Mouse (Mus musculus): ENCODE results near the gene Tenm2. TPM values are rescaled to one million over a fixed set of nuclear protein-coding genes. Genes with fewer than 3 reads are reported as not detected.

Tenm2 gene
- total RNA-seq, 2 experiments from 2014 or later, result 124 to 163 TPM

- DNase-seq (ENCODE audit: extremely low spot score in 1 of 2, low spot score in 1 of 2), result no peak
Observed at GRCm38 (mm10) chr11:36309317-36309716, 926.4 kb downstream of the Tenm2 start.

- no peak for DNase-seq (ENCODE audit: extremely low spot score in 1 of 2, low spot score in 1 of 2)
Observed at GRCm38 (mm10) chr11:36307276-36307675, 928.5 kb downstream of the Tenm2 start.

GRCm38 (mm10) chr11:36305348-36305950, 930.3 kb downstream of the Tenm2 start:
- no peak for DNase-seq (ENCODE audit: extremely low spot score in 1 of 2, low spot score in 1 of 2)

GRCm38 (mm10) chr11:36302913-36303371, 932.8 kb downstream of the Tenm2 start:
- DNase-seq (ENCODE audit: extremely low spot score in 1 of 2, low spot score in 1 of 2), result no peak

DNA sequence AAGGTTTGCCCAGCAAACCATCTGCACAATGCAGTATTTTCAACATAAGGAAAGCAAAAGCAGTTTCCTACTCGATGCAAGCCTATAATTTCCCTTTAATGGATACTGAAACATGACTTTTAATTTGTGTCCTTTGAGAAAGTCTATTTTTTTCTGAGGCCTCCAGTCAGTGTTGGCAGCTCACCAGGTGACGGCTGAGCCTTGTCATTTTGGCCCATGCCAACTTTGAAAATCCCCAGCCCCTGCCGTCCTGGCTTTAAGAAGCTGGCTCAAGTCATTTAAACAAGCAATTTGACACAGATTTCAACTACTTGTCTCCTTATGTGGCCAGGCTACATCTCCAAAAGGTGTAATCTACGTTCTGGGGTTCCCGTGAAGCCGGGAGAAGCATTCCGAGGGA, 933.7 kb downstream of the Tenm2 start:
- no peak for DNase-seq (ENCODE audit: extremely low spot score in 1 of 2, low spot score in 1 of 2)

GRCm38 (mm10) chr11:36296568-36296967, 939.2 kb downstream of the Tenm2 start:
- DNase-seq (ENCODE audit: extremely low spot score in 1 of 2, low spot score in 1 of 2), result no peak

DNA sequence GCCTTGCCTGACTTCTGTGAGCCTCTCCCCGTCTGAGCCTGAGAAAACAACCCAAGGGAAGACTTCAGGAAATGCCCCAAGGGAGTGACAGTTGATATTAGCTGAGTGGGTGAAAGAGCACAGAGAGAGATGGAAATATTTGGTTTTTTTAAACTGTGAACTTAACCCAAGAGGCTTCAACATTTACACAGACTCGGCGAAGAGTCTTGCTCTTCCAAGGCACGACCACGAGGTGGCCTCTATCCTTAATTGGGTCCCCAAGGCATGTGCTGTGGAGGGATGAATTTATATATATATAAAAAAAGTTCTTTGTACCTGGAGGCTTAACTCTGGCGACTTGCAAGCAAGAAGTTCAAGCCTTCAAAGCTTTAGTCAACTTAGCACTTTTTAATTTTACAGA, 943.6 kb downstream of the Tenm2 start:
- no peak for DNase-seq (ENCODE audit: extremely low spot score in 1 of 2, low spot score in 1 of 2)

DNA sequence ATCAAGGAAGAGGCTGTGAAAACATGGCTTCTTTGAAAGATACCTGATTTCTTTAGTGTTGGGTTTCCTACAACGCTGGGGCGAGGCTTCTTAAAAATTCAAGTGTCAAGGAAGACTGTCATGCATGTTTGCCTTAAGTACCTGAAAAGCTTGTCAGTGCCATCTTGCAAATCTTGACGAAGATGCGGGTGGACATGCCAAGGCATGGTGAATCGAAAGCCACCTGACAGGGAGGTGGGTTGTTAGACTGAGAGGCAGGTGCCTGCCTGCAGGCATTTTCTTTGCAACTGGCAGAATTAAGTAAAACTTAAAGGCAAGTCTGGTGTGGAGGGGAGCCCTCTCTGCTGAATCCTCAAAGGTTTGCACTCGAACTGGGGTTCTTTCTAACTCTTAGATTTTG, 949.5 kb downstream of the Tenm2 start:
- no peak for DNase-seq (ENCODE audit: extremely low spot score in 1 of 2, low spot score in 1 of 2)

GRCm38 (mm10) chr11:36280533-36280932, 955.2 kb downstream of the Tenm2 start:
- no peak for DNase-seq (ENCODE audit: extremely low spot score in 1 of 2, low spot score in 1 of 2)

DNA sequence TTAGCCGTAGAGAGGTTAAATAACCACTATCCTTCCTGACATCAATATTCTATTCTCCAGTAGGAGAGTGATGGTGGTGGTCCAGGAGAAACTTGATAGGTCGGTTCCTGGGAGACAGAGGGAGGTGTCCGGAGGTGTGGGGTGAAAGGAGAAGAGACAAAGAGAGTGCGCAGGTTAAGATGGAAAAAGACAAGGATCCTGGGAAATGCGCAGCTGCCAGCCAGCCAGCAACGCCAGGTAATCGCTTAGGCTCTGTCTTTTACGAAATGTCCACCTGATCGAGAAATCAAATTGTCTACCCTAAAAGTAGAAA, 957.9 kb downstream of the Tenm2 start:
- no peak for DNase-seq (ENCODE audit: extremely low spot score in 1 of 2, low spot score in 1 of 2)

DNA sequence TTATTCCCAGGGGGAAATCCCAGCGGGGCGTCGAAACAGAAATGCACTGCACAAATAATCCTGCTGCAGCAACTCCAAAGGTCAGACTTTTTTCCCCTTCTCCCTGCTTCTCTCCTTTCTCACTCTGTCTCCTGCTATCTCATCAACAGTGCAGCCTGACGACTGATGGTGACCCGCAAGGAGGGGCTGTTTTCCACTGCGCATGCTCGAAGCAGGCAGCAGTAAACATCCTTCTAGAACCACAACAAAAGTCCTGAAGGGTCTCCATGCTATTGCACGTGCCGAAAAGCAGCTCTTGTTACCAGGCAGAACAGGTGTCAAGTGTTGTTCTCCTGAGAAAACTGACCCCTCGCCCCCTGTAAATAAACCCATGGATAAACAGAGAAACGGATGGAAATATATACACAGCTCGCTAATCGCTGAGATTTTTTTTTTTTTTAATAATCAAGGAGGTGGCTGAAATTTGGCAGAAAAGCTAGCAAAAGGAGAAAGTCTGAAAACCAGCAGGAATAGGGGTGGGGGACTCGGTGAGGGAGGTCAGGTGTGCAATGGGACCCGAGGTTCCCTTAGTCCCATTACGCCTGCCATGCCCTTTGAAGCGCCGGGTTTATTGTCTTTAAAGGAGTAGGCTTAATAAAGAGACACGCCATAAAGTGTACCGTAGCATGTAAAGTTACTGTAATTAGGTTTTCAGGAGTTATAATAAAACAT, 958.4 kb downstream of the Tenm2 start:
- DNase-seq (ENCODE audit: extremely low spot score in 1 of 2, low spot score in 1 of 2), result no peak

GRCm38 (mm10) chr11:36276015-36276414, 959.7 kb downstream of the Tenm2 start:
- no peak for DNase-seq (ENCODE audit: extremely low spot score in 1 of 2, low spot score in 1 of 2)

- DNase-seq (ENCODE audit: extremely low spot score in 1 of 2, low spot score in 1 of 2), result no peak
Observed at GRCm38 (mm10) chr11:36272149-36272548, 963.6 kb downstream of the Tenm2 start.

- no peak for DNase-seq (ENCODE audit: extremely low spot score in 1 of 2, low spot score in 1 of 2)
Observed at GRCm38 (mm10) chr11:36269945-36270344, 965.8 kb downstream of the Tenm2 start.

DNA sequence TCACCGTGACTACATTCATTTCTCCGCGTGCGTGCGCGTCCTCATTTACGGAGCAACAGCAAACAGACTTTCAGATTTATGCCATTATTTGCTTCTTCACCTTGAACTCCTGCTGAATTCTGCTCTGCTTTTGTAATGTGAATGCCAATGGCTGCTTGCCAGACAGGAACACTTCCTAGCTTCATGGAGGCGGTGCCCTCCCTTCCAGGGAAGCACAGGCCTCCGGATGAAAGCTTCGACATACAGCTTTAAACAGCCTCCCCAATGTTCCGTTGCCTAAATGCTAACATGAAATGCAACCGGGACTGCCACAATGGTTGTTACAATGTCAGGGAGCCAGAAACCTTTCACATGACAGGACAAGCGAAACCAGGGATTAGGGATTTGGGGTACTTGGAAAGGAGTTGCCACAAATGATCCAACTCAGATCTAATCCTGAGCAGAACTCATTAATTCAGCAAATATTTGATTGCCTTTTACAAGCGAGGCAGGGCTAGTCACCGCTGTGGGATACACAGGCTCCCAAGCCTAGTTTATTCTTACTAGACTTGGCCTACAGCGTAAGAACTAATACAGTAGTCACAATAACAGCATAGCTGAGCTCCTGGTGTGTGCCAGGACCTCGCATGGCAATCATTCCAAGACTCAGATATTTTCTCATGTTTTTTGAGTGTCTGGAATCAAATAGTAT, 970.8 kb downstream of the Tenm2 start:
- DNase-seq (ENCODE audit: extremely low spot score in 1 of 2, low spot score in 1 of 2), result no peak

- no peak for DNase-seq (ENCODE audit: extremely low spot score in 1 of 2, low spot score in 1 of 2)
Observed at GRCm38 (mm10) chr11:36263840-36264239, 971.9 kb downstream of the Tenm2 start.

DNA sequence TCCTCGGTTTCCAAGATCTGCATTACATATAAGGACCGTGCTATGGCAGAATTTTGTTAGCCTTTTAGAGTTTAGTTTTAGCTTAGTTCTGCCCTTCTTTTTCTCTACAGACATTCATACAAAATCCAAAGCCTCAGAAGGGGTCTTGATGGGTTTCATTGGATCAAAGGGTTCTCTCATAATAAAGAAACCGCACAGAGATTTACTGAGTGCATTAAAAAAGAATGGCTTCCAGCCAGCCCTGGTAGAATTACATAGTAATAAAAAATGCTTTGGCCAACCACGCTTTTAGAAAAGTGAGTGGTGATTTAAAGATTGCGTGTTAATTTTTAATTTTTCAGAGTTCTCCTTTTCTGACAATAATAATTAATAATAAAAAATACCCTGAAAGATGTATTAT, 978.6 kb downstream of the Tenm2 start:
- no peak for DNase-seq (ENCODE audit: extremely low spot score in 1 of 2, low spot score in 1 of 2)

GRCm38 (mm10) chr11:36256747-36257146, 979.0 kb downstream of the Tenm2 start:
- no peak for DNase-seq (ENCODE audit: extremely low spot score in 1 of 2, low spot score in 1 of 2)

GRCm38 (mm10) chr11:36254019-36254418, 981.7 kb downstream of the Tenm2 start:
- no peak for DNase-seq (ENCODE audit: extremely low spot score in 1 of 2, low spot score in 1 of 2)

DNA sequence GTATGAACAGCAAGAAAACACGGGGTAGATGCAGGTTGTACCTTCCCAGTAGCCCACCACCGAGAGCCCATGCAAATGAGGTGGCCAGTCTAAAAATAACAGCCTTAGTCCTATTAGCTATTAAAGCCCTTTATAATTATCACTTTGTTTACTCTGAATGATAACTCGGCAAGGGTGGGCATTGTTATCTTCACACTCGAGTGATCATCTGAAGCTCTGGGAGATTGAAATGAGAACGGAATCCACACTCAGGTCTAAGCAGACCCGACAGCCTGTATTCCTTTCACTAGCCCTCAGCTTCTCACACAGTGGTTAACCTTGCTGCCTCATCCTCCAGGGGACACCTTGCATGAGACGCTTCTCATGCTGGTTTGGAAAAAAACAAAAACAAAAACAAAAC, 985.7 kb downstream of the Tenm2 start:
- DNase-seq (ENCODE audit: extremely low spot score in 1 of 2, low spot score in 1 of 2), result no peak

- no peak for DNase-seq (ENCODE audit: extremely low spot score in 1 of 2, low spot score in 1 of 2)
Observed at GRCm38 (mm10) chr11:36246152-36246551, 989.6 kb downstream of the Tenm2 start.

- DNase-seq (ENCODE audit: extremely low spot score in 1 of 2, low spot score in 1 of 2), result no peak
Observed at GRCm38 (mm10) chr11:36244491-36244882, 991.3 kb downstream of the Tenm2 start.
